Mouse (Mus musculus) stomach, postnatal 0 days (tissue): ENCODE measurements around the gene Gm12184.

Experiments used
- CTCF ChIP-seq: IDR thresholded peaks from 2 replicates; pipeline ENCODE4 v1.5.1; 2016; ENCODE audit warnings: antibody characterized with exemption, low read depth, mild to moderate bottlenecking, moderate library complexity
- EP300 ChIP-seq: optimal IDR thresholded peaks from 2 replicates; pipeline ENCODE3; 2016; ENCODE audit warnings: antibody characterized with exemption

- TF ChIP-seq CTCF, result no peak
- no peak for TF ChIP-seq EP300
Measured at GRCm38 (mm10) chr11:48807563-48808303, 18.7 kb downstream of the Gm12184 start.
